Mouse (Mus musculus) kidney, embryonic 16.5 days (tissue): ENCODE measurements around the gene Gm20388. TPM values are rescaled to one million over a fixed set of nuclear protein-coding genes. Genes with fewer than 3 reads are reported as not detected.

Source experiments
- ATAC-seq: fragments of 200-750 bp; cut with Nextera tagmentation; 2 replicates; pipeline ENCODE4 v1.8.0; 2017; ENCODE audit warnings: moderate TSS enrichment; ENCODE audit not compliant: low FRiP score, low TSS enrichment
- H3K27ac ChIP-seq: fragments of 300-500 bp; sonication (generic); 2 replicates; pipeline ENCODE4 v1.5.1; 2014; ENCODE audit warnings: low read length
- H3K27me3 ChIP-seq: fragments of 300-500 bp; sonication (generic); 2 replicates; pipeline ENCODE4 v1.6.1; 2014; ENCODE audit warnings: low read length, control low read depth, mixed read lengths; ENCODE audit not compliant: insufficient read depth
- H3K36me3 ChIP-seq: fragments of 300-500 bp; sonication (generic); 2 replicates; pipeline ENCODE4 v1.6.1; 2014; ENCODE audit warnings: low read length, control low read depth, mixed read lengths; ENCODE audit not compliant: insufficient read depth
- H3K4me1 ChIP-seq: fragments of 300-500 bp; sonication (generic); 2 replicates; pipeline ENCODE4 v1.6.1; 2014; ENCODE audit warnings: low read length, control low read depth, mixed read lengths; ENCODE audit not compliant: insufficient read depth
- H3K4me2 ChIP-seq: fragments of 300-500 bp; sonication (generic); replicated peaks from 2 replicates; pipeline ENCODE4 v1.6.1; 2014; ENCODE audit warnings: low read depth, low read length
- H3K4me3 ChIP-seq: fragments of 300-500 bp; sonication (generic); 2 replicates; pipeline ENCODE4 v1.5.1; 2014; ENCODE audit warnings: mild to moderate bottlenecking, low read length
- H3K9ac ChIP-seq: fragments of 300-500 bp; sonication (generic); replicated peaks from 2 replicates; pipeline ENCODE4 v1.6.1; 2014; ENCODE audit warnings: low read length
- H3K9me3 ChIP-seq: fragments of 300-500 bp; sonication (generic); 2 replicates; pipeline ENCODE4 v1.6.1; 2016; ENCODE audit warnings: low read length, control low read depth
- WGBS: fragments of 180-500 bp; shearing (Covaris S2); extraction: QIAGEN DNeasy Blood & Tissue Kit; methylation state at CpG from one replicate; pipeline ENCODE4 v1.1.7; 2014; 5-methylcytosine and 5-hydroxymethylcytosine counted together
- polyA plus RNA-seq: library from polyadenylated mRNA; unstranded; fragments of >200 nt; fragmentation: Nextera tagmentation; extraction: Ambion mirVana; gene quantifications from 2 replicates; pipeline ENCODE4 v1.2.1, GENCODE M21; 2015

Gene Gm20388
- polyA plus RNA-seq, 1 experiment from 2014 or later: 7.7 TPM

DNA sequence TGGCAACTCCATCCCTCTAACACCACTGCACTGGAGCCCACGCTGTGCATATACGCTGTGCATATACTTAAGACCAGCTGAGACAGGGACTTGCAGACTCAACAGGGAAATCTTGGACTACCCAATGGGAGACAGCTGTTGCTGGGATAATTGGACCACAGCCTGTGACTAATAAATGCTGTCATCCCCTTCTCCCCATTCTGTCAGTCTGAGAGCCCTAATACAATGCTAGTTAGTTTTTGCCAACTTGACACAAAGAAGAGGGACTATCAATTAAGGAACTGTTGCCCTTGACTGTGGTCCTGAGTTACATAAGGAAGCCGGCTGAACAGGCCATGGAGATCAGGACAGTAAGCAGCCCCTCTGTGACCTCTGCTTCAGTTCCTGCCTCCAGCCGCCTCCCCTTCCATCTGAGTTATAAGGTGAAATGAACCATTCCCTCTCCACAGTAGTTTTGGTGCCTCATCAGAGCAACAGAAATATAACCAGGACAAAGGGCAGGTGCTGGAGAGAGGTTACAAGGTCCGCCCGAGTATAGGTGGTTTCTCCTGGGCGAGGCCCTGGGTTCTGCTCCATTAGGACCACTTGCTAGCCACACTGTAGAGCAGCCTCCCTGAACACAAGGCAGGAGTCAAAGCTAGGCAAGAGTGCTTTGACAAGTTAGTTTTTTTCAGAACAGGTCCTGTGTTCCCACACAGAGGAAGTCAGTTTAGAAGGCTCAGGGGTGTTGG is 745.8 kb downstream of the Gm20388 start:
- H3K36me3 ChIP-seq: peaks cover 51% of the 10 kb centered on the region
- H3K4me2 ChIP-seq: no peak overlapping the region
- no peak for ATAC-seq
- no peak overlapping the region for H3K9ac ChIP-seq
- H3K27ac ChIP-seq: no peak overlapping the region
- no peaks in the 10 kb centered on the region for H3K9me3 ChIP-seq
- H3K4me1 ChIP-seq: no peaks in the 10 kb centered on the region
- 93% methylated on average over 7 of the region's 7 CpGs for WGBS
- no peak overlapping the region for H3K4me3 ChIP-seq
- no peaks in the 10 kb centered on the region for H3K27me3 ChIP-seq

GRCm38 (mm10) chr8:120657415-120657814 is 746.8 kb downstream of the Gm20388 start:
- H3K36me3 ChIP-seq: peaks cover 51% of the 10 kb centered on the region
- no peak overlapping the region for H3K4me3 ChIP-seq
- H3K9ac ChIP-seq: no peak overlapping the region
- no peak overlapping the region for H3K4me2 ChIP-seq
- no peaks in the 10 kb centered on the region for H3K4me1 ChIP-seq
- no peak overlapping the region for H3K27ac ChIP-seq
- no peaks in the 10 kb centered on the region for H3K27me3 ChIP-seq
- 94% methylated on average over 8 of the region's 8 CpGs for WGBS
- ATAC-seq: no peak
- no peaks in the 10 kb centered on the region for H3K9me3 ChIP-seq

GRCm38 (mm10) chr8:120664566-120664965 is 753.9 kb downstream of the Gm20388 start:
- Histone ChIP-seq H3K36me3 (no peaks in the 10 kb centered on the region), H3K27me3 (no peaks in the 10 kb centered on the region), H3K9ac (no peak overlapping the region), H3K4me1 (peaks cover 30% of the 10 kb centered on the region), H3K27ac (no peak overlapping the region), H3K4me3 (no peak overlapping the region), H3K4me2 (no peak overlapping the region), H3K9me3 (no peaks in the 10 kb centered on the region)
- WGBS: 81% methylated on average over 6 of the region's 6 CpGs
- ATAC-seq: no peak

GRCm38 (mm10) chr8:120665726-120666455 is 755.2 kb downstream of the Gm20388 start:
- peak overlapping the region; percentile 95; the same call in 1 of the 2 replicates for H3K9ac ChIP-seq
- no peaks in the 10 kb centered on the region for H3K27me3 ChIP-seq
- H3K4me2 ChIP-seq: peak overlapping the region; percentile 77; the same call in 1 of the 2 replicates
- H3K4me3 ChIP-seq: peak overlapping the region; percentile 95; the same call in 1 of the 2 replicates
- no peak for ATAC-seq
- H3K4me1 ChIP-seq: peaks cover 35% of the 10 kb centered on the region
- 71% methylated on average over 3 of the region's 3 CpGs for WGBS
- peaks cover 11% of the 10 kb centered on the region for H3K36me3 ChIP-seq
- H3K27ac ChIP-seq: no peak overlapping the region
- no peaks in the 10 kb centered on the region for H3K9me3 ChIP-seq

GRCm38 (mm10) chr8:120666807-120667470 is 756.3 kb downstream of the Gm20388 start:
- 3% methylated on average over 17 of the region's 17 CpGs for WGBS
- Histone ChIP-seq H3K27me3 (no peaks in the 10 kb centered on the region), H3K4me3 (peak overlapping the region; percentile 95), H3K9ac (peak overlapping the region; percentile 95), H3K9me3 (no peaks in the 10 kb centered on the region), H3K36me3 (peaks cover 21% of the 10 kb centered on the region), H3K4me2 (peak overlapping the region; percentile 77), H3K27ac (peak overlapping the region; percentile 90), H3K4me1 (peaks cover 35% of the 10 kb centered on the region)
- no peak for ATAC-seq

GRCm38 (mm10) chr8:120667561-120668373 is 757.1 kb downstream of the Gm20388 start, which contains the start of the genes Gm27021 and Cox4i1:
Gm27021 (minus strand) TSS chr8:120668079.
Cox4i1 (plus strand) TSS chr8:120668222.
- Histone ChIP-seq H3K9me3 (no peaks in the 10 kb centered on the region), H3K27ac (peak within 1 kb of the TSS; percentile 90), H3K9ac (peak within 1 kb of the TSS; percentile 95), H3K36me3 (peaks cover 28% of the 10 kb centered on the region), H3K4me2 (peak within 1 kb of the TSS; percentile 77), H3K4me3 (peak within 1 kb of the TSS; percentile 95), H3K4me1 (peaks cover 35% of the 10 kb centered on the region), H3K27me3 (no peaks in the 10 kb centered on the region)
- under 1% methylated on average over 97 of the region's 105 CpGs for WGBS
- ATAC-seq: peak; percentile 92

DNA sequence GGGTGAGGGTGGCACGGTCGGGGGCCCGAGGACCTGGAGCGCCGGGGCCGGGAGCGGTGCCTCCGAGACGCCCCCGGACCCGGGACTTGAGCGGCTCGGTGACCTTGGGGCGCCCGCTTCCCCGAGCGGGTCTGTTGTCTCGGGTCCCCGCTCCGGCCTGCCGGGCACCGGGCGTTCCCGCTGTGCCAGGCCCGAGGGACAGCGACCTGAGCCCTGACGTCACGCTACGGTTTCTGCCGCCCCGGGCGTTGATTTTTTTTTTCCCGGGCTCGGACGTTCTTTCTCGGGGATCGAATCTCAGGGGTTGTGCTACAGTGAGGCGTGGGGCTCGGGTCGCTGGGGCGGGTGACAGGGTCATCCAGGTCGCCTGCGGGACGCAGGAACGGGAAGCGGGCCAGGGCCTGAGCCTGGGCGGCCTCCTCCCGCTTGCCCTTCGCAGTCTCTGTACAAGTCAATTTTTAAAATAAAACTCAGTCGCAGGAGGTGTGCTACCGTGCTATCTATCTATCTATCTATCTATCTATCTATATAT is 757.8 kb downstream of the Gm20388 start, which contains the start of gene Emc8:
Emc8 (minus strand) TSS at position 200 of the 532 bp plus-strand sequence.
- under 1% methylated on average over 51 of the region's 51 CpGs for WGBS

GRCm38 (mm10) chr8:120671775-120672174 is 761.1 kb downstream of the Gm20388 start:
- WGBS: 78% methylated on average over 6 of the region's 6 CpGs
- no peak overlapping the region for H3K9ac ChIP-seq
- no peak for ATAC-seq
- H3K36me3 ChIP-seq: peaks cover 44% of the 10 kb centered on the region
- H3K4me2 ChIP-seq: no peak overlapping the region
- H3K27me3 ChIP-seq: no peaks in the 10 kb centered on the region
- H3K4me1 ChIP-seq: peaks cover 17% of the 10 kb centered on the region
- no peaks in the 10 kb centered on the region for H3K9me3 ChIP-seq
- no peak overlapping the region for H3K4me3 ChIP-seq
- H3K27ac ChIP-seq: no peak overlapping the region

More for the DNA sequence above, 757.8 kb downstream of the Gm20388 start, which contains the start of gene Emc8:
- ATAC-seq: peak; percentile 47; the same call in 1 of the 2 replicates
- H3K9ac ChIP-seq: peak within 1 kb of the TSS; percentile 95
- peak within 1 kb of the TSS; percentile 95 for H3K4me3 ChIP-seq
- peaks cover 35% of the 10 kb centered on the region for H3K4me1 ChIP-seq
- no peaks in the 10 kb centered on the region for H3K9me3 ChIP-seq
- H3K27ac ChIP-seq: peak within 1 kb of the TSS; percentile 90
- H3K36me3 ChIP-seq: peaks cover 35% of the 10 kb centered on the region
- peak within 1 kb of the TSS; percentile 77 for H3K4me2 ChIP-seq
- no peaks in the 10 kb centered on the region for H3K27me3 ChIP-seq
